Mouse (Mus musculus) right cerebral cortex, postnatal 4 days (tissue): ENCODE data around the gene Nlrp1b.

Experiments used
- DNase-seq: peaks from one replicate; pipeline ENCODE4 v3.0.0-alpha.2; 2022

The Nlrp1b gene

GRCm38 (mm10) chr11:71230684-71231480 lies at the start of gene Nlrp1b:
Nlrp1b (minus strand) TSS chr11:71230733.
- DNase-seq = no peak

GRCm38 (mm10) chr11:71261036-71261435 lies 30.5 kb upstream of the Nlrp1b start:
- DNase-seq = no peak

GRCm38 (mm10) chr11:71251333-71251732 lies 20.8 kb upstream of the Nlrp1b start:
- no peak for DNase-seq

GRCm38 (mm10) chr11:71224614-71225013 lies 5.9 kb downstream of the Nlrp1b start:
- DNase-seq = no peak

- DNase-seq = no peak
Measured at GRCm38 (mm10) chr11:71202703-71203102, 27.8 kb downstream of the Nlrp1b start.

- DNase-seq = no peak
Measured at GRCm38 (mm10) chr11:71199349-71199748, 31.2 kb downstream of the Nlrp1b start.

- no peak for DNase-seq
Measured at GRCm38 (mm10) chr11:71169633-71170032, 60.9 kb downstream of the Nlrp1b start.

GRCm38 (mm10) chr11:71164139-71164538 lies 66.4 kb downstream of the Nlrp1b start:
- DNase-seq = no peak

GRCm38 (mm10) chr11:71159439-71160136 lies 70.9 kb downstream of the Nlrp1b start:
- DNase-seq = no peak

GRCm38 (mm10) chr11:71155272-71155671 lies 75.3 kb downstream of the Nlrp1b start:
- no peak for DNase-seq

GRCm38 (mm10) chr11:71144661-71145060 lies 85.9 kb downstream of the Nlrp1b start, which contains the start of gene Nlrp1a:
Nlrp1a (minus strand) TSS chr11:71144704.
- no peak for DNase-seq

- no peak for DNase-seq
Measured at GRCm38 (mm10) chr11:71142031-71142430, 88.5 kb downstream of the Nlrp1b start.

- DNase-seq = no peak
Measured at GRCm38 (mm10) chr11:71107128-71107527, 123.4 kb downstream of the Nlrp1b start.

- DNase-seq = no peak
Measured at GRCm38 (mm10) chr11:71106261-71107021, 124.1 kb downstream of the Nlrp1b start.

- no peak for DNase-seq
Measured at GRCm38 (mm10) chr11:71103931-71104330, 126.6 kb downstream of the Nlrp1b start.
